In the genomic region with DNA sequence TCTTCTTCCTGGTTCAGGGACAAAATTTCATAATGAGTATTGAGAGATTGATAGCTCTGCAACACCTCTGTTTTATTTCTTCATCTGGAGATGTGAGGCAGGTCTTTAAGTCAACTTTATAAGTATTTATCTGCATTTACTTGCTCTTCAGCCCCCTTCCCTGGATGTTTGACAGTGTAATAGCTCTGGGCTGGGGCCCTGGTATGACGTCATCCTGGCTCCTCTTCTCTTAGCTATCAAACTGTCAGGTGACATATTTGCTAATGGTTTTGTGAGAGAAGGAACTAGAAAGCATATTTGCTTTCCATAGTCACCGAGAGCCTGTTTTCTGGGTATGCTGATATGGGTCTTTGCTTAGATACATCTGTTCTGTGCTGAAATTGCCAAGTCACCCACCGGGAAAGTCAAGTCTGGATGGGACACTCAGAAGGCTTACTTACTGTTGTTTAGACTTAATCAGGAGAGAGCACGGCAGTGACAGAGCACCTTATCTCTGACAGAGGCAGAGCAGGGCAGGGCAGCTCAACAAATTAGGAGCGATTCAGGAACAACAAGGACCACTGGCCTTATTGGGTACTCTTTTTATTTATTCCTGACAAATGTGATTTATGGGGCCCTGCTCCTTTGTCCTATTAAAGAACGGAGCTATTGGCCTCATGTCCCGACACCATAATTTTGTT, we compare ENCODE assay signal across 16 mouse cellular contexts.
DNase-seq lines count a peak whose midpoint lies in the region; ATAC-seq and TF ChIP-seq lines count a peak whose summit lies in the region.
"Had no signal": no experiment of that assay in that cellular context is flagged by ENCODE, and none has a peak within 500 bp of the region (broad histone marks: within the 10 kb centered on the region; RNA-seq: fewer than 3 reads in every experiment).

No protein-coding gene starts in this region.

- DNase-seq in kidney, postnatal 0 days (ENCODE audit: low spot score): peak; percentile 36
- no peak for DNase-seq in kidney, postnatal 25 days
- DNase-seq in liver, embryonic 11.5 days (ENCODE audit: low spot score): no peak
- DNase-seq in gastrocnemius, postnatal 36 days: no peak
- no peak for DNase-seq in right cerebral cortex, postnatal 10 days (ENCODE audit: low spot score in 2 of 2)
- DNase-seq: adrenal gland, postnatal 25 days; cerebellum, adult 11 months; gastrocnemius, postnatal 25 days; kidney, adult 8-10 months had no signal

- no peak for ATAC-seq in kidney, postnatal 0 days (replicated peaks; ENCODE audit: low FRiP score, low read depth)
- ATAC-seq in common myeloid progenitor, adult 5-6 weeks (replicated peaks; ENCODE audit: low read depth, poor library complexity, severe bottlenecking): peak; percentile 39; the same call in 1 of the 2 replicates
- peak; percentile 91 for ATAC-seq in liver, embryonic 11.5 days (replicated peaks; ENCODE audit: low FRiP score)
- ATAC-seq in stomach, embryonic 14.5 days (ENCODE audit: insufficient number of reproducible peaks, insufficient read depth, low FRiP score, low read depth): peak; percentile 56; the same call in 1 of the 2 replicates
- ATAC-seq in forebrain, embryonic 12.5 days (ENCODE audit: low FRiP score): no peak

- H3K4me1 ChIP-seq in kidney, postnatal 0 days (replicated peaks; ENCODE audit: insufficient read depth, low read length): no peaks in the 10 kb centered on the region
- H3K4me1 ChIP-seq in liver, embryonic 11.5 days (replicated peaks; ENCODE audit: control insufficient read depth, insufficient read depth, low read length): peaks cover 4% of the 10 kb centered on the region; the same call in 1 of the 2 replicates
- no peaks in the 10 kb centered on the region; the same call in 1 of the 2 replicates for H3K4me1 ChIP-seq in stomach, embryonic 14.5 days (ENCODE audit: control insufficient read depth, insufficient read depth, low read length)
- H3K4me1 ChIP-seq in forebrain, embryonic 12.5 days: no peaks in the 10 kb centered on the region
- H3K4me1 ChIP-seq: megakaryocyte, embryonic 14.5 days had no signal

- H3K27me3 ChIP-seq in kidney, postnatal 0 days (ENCODE audit: insufficient read depth, low read length): no peaks in the 10 kb centered on the region
- no peaks in the 10 kb centered on the region for H3K27me3 ChIP-seq in liver, embryonic 11.5 days (replicated peaks; ENCODE audit: control insufficient read depth, insufficient read depth, low read length)
- H3K27me3 ChIP-seq in stomach, embryonic 14.5 days (ENCODE audit: control insufficient read depth, insufficient read depth, low read length): no peaks in the 10 kb centered on the region
- H3K27me3 ChIP-seq in forebrain, embryonic 12.5 days: no peaks in the 10 kb centered on the region
- H3K27me3 ChIP-seq: heart, embryonic 12.5 days; lung, embryonic 15.5 days; megakaryocyte, embryonic 14.5 days had no signal

- H3K9me3 ChIP-seq in kidney, postnatal 0 days (replicated peaks; ENCODE audit: low read length): no peaks in the 10 kb centered on the region
- no peaks in the 10 kb centered on the region for H3K9me3 ChIP-seq in liver, embryonic 11.5 days (ENCODE audit: control insufficient read depth, low read length)
- no peaks in the 10 kb centered on the region for H3K9me3 ChIP-seq in stomach, embryonic 14.5 days (ENCODE audit: control insufficient read depth, low read depth, low read length)
- no peaks in the 10 kb centered on the region for H3K9me3 ChIP-seq in forebrain, embryonic 12.5 days
- H3K9me3 ChIP-seq: heart, embryonic 12.5 days; lung, embryonic 15.5 days had no signal

- H3K36me3 ChIP-seq in kidney, postnatal 0 days (ENCODE audit: insufficient read depth, low read length): no peaks in the 10 kb centered on the region
- no peaks in the 10 kb centered on the region for H3K36me3 ChIP-seq in liver, embryonic 11.5 days (ENCODE audit: control insufficient read depth, insufficient read depth, low read length)
- H3K36me3 ChIP-seq in stomach, embryonic 14.5 days (ENCODE audit: control insufficient read depth, insufficient read depth, low read length): no peaks in the 10 kb centered on the region
- H3K36me3 ChIP-seq in forebrain, embryonic 12.5 days (replicated peaks): no peaks in the 10 kb centered on the region
- H3K36me3 ChIP-seq: heart, embryonic 12.5 days; lung, embryonic 15.5 days had no signal

- WGBS in kidney, postnatal 0 days: 31% methylated on average over 7 of the region's 7 CpGs
- 29% methylated on average over 7 of the region's 7 CpGs for WGBS in liver, embryonic 11.5 days
- WGBS in stomach, embryonic 14.5 days: 9% methylated on average over 7 of the region's 7 CpGs
- WGBS in forebrain, embryonic 12.5 days: 80% methylated on average over 7 of the region's 7 CpGs

- no peak overlapping the region for H3K4me3 ChIP-seq in kidney, postnatal 0 days (replicated peaks; ENCODE audit: low read depth, low read length)
- no peak overlapping the region for H3K4me3 ChIP-seq in liver, embryonic 11.5 days (ENCODE audit: low read depth, low read length)
- no peak overlapping the region for H3K4me3 ChIP-seq in stomach, embryonic 14.5 days (ENCODE audit: low read depth, low read length)
- H3K4me3 ChIP-seq in forebrain, embryonic 12.5 days (replicated peaks): no peak overlapping the region
- H3K4me3 ChIP-seq: erythroblast, embryonic 14.5 days; heart, embryonic 12.5 days; lung, embryonic 15.5 days; megakaryocyte, embryonic 14.5 days had no signal

- H3K4me2 ChIP-seq in kidney, postnatal 0 days (ENCODE audit: low read length): no peak overlapping the region
- no peak overlapping the region for H3K4me2 ChIP-seq in liver, embryonic 11.5 days
- H3K4me2 ChIP-seq in stomach, embryonic 14.5 days (replicated peaks; ENCODE audit: low read depth, low read length): no peak overlapping the region
- H3K4me2 ChIP-seq in forebrain, embryonic 12.5 days: no peak overlapping the region
- H3K4me2 ChIP-seq: heart, embryonic 12.5 days; lung, embryonic 15.5 days had no signal

- H3K27ac ChIP-seq in kidney, postnatal 0 days: no peak overlapping the region
- no peak overlapping the region for H3K27ac ChIP-seq in liver, embryonic 11.5 days (ENCODE audit: low read depth, low read length)
- no peak overlapping the region; the same call in 1 of the 2 replicates for H3K27ac ChIP-seq in stomach, embryonic 14.5 days (ENCODE audit: low read length)
- H3K27ac ChIP-seq in forebrain, embryonic 12.5 days: no peak overlapping the region
- H3K27ac ChIP-seq: lung, embryonic 15.5 days had no signal

- TF ChIP-seq CTCF in kidney, postnatal 0 days (IDR thresholded peaks at IDR 0.05; ENCODE audit: low read depth): no peak

- intact Hi-C loops in gastrocnemius, postnatal 36 days (cut with DNase I): no loop called here

- no peak overlapping the region for H3K9ac ChIP-seq in kidney, postnatal 0 days (ENCODE audit: low read depth, low read length)
- no peak overlapping the region for H3K9ac ChIP-seq in liver, embryonic 11.5 days (ENCODE audit: low read depth, low read length)
- no peak overlapping the region for H3K9ac ChIP-seq in stomach, embryonic 14.5 days (replicated peaks; ENCODE audit: low read depth, low read length)
- no peak overlapping the region for H3K9ac ChIP-seq in forebrain, embryonic 12.5 days
- H3K9ac ChIP-seq: heart, embryonic 12.5 days; lung, embryonic 15.5 days had no signal

Comparison
In these comparisons a context has a peak if more than half of its experiments do, and no peak if none do; other contexts are left out.
1. ATAC-seq: peak in common myeloid progenitor, adult 5-6 weeks (single experiment), liver, embryonic 11.5 days (single experiment) and stomach, embryonic 14.5 days (single experiment); none in kidney, postnatal 0 days (single experiment) and forebrain, embryonic 12.5 days (single experiment).